Mouse (Mus musculus) hematopoietic stem cell, adult 5-6 weeks (primary cell): ENCODE measurements at regions not wholly inside any gene's neighbourhood (a gene's known extent, or its start where the extent isn't known, plus 50 kb on each side); places are given as distances from the start of the nearest gene placed in this dataset.

Experiments used
- ATAC-seq, 2 experiments: fragments of 125-278 bp in 1 of 2; replicated peaks in 1 of 2; 2 replicates each; pipeline ENCODE4 v1.8.0; 2016 to 2017; ENCODE audit warnings: inconsistent platforms in 2 of 2, mild to moderate bottlenecking in 2 of 2, moderate number of reproducible peaks in 2 of 2, low read depth in 1 of 2, moderate TSS enrichment in 1 of 2; ENCODE audit not compliant: low FRiP score in 2 of 2, poor library complexity in 2 of 2, severe bottlenecking in 2 of 2, insufficient read depth in 1 of 2, low TSS enrichment in 1 of 2

DNA sequence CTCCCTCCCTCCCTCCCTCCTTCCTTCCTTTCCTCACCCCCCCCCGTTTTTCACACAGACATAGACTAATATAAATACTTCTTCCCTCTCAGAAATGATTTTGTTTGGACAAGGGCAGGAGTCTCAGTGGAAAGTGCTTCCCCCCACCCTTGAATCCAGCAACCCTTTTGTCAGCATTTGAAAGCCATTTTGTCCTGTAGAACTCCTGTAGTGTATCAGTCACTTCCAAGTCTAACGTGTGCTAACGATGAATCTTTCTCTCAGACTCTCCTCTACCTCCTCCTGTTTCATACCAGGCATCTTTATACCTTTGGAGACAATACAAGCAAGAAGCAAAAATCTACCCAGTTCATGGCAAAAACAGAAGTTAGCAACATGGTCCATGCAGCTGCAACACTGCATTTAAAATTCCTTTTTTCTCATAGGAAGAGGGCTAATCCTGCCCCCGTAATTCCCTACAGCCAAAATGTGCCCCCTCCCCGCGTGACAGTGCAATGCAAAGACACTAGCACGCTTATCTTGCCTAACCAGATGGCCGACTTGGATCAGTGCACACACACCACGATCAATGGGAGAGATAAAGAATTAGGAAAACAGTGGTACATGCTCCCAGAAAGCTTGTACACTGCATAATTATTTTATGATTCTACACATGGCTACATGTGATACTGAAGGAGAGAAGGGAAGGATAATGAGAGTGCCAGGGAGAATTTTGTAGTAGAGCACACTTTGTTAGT lies 180.7 kb upstream of the Otx2 start:
- ATAC-seq, result no peak

DNA sequence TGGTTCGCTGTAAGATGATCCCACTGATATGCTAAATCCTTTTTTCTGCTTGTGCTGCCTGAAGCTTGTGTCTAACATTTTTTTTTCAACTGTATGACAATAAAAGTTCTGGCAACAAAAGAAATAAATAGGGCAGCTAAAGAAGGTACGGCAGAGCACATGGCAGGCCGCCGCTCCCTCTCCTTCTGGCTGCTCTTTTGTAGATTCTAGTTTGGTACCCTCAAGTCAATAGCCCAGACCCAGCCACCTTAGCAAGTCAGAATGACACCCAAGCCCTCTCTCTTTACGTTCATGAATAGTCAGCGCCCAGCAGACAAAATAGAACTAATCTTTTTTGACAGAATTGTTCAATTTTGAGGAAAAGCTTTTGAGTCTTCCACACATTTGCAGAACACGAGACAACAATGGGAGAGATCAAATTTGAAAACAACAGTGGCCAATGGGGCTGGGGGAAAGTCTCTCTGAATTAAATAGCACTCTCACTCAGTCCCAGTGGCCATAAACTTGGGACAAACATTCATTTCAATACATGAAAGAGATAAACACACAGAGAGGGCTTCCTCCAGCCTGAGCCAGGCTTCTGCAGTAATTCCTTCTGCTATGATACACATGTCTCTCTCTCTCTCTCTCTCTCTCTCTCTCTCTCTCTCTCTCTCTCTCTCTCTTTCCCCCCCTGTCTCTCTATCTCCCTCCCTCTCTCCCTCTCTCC lies 180.0 kb upstream of the Otx2 start:
- no peak for ATAC-seq

DNA sequence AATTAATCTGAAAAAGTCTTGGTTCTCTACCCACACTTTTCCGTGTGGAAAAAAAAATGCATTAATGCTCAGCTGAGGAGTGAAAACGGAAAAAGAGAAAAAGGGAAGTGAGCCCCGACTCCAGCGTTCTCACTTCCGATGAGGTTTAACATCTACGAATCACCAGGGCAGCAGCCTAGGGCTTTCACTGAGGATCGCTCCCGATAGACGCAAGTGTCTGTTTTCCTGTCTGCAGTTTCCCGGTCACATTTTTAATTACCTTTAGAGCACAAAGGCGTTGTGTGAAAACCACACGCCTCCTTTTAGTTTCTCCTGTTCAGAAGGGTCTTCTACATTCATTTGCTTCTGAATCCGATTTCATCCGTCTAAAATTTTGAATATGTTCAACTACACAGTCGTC lies 179.2 kb upstream of the Otx2 start:
- ATAC-seq, result peak; percentile 62 to 80

DNA sequence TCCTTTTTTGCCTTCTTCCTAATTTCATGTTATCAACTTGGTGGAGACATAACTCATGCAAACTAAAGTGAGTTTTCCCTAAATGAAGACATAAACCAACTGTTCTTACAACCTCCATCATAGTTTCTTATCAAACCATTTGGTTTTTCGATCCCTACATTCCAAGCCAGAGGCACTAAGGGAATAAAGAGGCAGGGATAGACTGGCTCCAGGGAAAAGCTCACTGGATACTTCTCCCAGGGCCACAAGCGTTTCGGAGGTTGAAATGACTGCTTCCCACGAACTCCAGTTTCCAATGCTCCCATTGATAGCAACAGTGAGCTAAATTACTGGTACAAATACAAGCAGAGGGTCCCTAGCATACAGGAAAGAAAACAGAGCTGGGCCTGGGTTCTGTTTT lies 178.4 kb upstream of the Otx2 start:
- ATAC-seq, result no peak

DNA sequence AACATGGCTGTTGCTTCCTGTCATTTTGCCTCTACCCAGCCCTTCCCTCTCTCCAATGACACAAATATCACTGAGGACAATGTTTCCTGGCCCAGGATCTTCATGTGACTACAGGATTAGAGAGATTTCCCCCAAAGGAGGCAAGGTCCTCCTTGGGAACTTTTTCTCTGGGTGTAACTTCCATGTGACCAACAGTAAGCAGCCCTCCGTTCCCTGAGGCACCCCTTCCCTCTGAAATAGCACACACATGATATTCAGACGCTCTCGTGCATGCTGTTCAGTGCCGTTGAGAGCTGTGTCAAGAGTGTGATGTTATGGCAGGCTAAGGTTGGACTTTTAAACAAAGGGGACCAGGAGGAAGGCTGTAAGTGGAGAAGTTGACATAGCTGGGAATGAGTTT lies 169.2 kb upstream of the Otx2 start:
- ATAC-seq, result no peak

DNA sequence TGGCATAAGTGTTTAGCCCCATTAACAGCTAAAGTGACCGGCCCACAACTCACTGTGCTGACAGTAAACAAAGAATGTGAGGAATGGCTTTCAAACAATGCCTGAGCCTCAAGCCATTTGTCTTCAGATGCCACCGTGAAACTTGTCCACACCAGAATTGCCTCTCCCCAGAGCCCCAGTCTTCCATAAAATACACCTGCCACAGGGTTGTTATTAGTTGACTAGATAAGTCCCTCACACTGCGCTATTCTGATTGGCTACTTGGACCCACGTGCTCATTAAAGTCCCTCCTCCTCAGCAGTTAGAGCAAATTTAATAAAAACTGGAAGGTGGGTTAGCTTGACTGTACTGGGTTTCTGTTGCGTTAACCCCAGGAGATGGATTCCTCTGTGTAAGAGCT lies 167.7 kb upstream of the Otx2 start:
- ATAC-seq, result no peak

DNA sequence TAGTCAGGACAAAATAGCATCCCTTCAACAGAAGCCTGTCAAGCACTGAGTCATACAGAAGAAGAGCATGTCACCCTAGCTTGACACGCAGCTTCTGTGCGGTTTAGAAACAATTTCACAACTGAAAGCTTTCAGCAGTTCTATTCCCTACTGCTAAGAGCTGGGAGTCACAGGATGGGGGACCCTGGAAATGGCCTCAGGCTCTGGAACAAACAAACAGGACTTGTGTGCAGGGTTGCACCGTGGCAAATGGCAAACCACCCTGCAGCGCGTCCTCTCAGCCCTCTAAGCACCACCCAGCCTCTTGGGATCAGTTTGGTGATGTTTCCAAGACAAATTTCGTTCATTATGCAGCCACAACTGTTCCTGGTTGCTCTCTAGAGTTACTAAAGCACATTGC lies 163.6 kb upstream of the Otx2 start:
- ATAC-seq, result no peak

DNA sequence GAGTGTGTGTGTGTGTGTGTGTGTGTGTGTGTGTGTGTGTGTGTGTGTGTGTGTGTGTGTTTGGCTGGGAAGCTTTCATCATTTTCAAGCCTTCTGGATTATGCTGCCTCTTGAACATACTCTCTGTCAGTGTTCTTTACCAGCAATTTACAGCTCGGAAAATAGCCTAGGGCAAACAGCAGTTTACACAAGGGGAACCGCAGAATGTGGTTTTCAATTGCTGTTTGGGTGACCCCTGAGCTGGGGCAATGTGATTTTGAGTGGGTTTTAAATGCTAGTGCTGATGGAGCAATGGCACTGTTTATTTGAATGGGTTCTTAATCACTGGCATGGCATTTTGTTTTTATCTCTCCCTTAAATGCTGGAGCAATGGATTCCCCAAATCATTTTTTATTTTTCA lies 162.5 kb upstream of the Otx2 start:
- ATAC-seq, result no peak

DNA sequence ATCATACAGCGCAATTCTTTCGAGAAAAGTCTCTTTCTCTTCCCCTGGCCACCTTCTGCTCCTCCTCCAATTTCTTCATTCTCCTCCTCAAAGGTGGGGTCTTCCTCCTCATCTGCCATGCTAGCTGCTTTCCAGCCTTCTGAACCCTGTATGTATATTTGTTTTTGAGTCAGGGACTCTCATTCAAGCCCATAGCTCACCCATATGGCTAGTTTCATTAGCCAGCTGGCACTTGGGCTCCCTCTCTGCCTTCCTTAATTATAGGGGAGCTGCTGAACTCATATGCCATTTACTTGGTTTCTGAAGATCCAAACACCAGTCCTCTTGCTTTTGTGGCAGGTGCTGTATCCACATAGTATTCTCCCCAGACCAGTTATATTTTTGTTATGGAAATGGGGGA lies 160.8 kb upstream of the Otx2 start:
- no peak for ATAC-seq

DNA sequence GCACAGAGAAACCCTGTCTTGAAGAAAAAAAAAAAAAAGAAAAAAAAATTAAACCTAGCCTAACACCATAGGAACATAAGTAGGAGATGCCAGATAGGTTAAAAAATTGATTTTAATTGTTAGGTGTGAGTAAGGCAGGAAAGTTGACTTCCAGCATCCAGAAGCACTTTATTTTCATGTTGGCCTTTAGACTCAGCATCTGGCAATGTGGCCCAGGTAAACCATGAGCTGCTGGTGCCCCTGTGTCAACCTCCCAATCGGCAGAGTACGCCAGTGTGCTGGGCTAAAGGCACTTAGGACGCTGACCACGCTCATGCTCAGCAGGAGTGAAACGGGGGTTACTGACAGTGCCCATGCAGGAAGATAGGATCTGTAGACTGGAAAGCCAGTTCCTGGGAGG lies 152.8 kb upstream of the Otx2 start:
- no peak for ATAC-seq

DNA sequence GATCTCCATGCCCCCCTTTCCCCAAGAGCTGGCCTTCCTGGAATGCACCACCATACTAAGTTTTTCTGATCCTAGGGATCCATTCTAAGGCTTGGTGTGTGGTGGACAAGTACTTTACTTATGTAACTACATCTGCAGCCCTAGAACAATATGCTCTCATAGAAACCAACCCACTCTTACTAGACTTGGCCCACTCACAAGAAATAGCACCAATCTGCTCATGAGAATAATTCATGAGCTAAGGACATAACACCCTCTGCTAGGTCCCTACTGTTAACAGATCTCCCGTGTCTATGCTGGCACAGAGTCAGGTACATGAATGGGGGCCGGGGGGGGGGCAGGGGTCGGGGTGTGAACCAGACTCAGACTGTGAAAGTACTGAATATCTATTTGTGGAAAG lies 150.8 kb upstream of the Otx2 start:
- ATAC-seq, result no peak

DNA sequence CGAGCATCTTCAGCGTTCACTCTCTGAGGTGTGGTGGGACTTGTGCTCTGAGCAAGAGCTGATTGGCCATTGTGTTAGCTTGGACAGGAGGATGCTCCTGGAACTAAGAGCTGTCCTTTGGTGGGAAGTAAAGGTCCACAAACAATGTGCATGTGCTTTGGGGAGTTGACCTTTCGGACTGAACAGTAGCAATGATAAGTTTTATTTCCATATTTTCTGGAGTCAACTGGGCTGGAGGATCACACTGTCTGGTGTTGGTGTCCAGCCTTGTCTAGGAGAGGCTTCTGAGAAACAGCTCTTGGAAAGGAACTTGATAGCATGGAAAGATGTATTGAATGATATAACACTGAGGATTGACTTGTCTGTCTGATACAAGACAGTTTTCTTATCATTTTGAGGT lies 142.3 kb upstream of the Otx2 start:
- ATAC-seq, result no peak

DNA sequence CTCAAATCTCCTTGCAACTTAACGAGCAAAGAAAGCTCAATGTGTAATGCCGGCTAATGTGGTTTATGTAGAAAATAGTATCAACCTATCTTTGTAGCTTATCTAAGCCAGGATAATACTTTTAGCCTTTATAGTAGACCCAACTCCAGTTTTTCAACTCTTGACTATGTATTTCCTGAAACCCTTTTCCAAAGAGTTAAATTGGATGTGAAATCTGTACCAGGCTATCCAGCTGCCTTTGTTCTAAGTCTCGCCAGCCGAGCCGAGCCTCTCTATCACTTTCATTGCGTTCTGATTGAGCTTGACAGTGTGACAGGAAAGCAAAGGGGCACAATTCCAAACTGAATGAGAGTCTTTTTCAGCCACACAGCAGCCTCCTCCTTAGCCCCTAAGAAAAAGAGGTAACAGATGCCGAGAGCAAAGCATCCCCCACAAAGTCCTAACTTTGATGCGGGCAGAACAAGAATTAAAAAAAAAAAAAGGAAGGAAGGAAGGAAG lies 141.7 kb upstream of the Otx2 start:
- ATAC-seq, result no peak

DNA sequence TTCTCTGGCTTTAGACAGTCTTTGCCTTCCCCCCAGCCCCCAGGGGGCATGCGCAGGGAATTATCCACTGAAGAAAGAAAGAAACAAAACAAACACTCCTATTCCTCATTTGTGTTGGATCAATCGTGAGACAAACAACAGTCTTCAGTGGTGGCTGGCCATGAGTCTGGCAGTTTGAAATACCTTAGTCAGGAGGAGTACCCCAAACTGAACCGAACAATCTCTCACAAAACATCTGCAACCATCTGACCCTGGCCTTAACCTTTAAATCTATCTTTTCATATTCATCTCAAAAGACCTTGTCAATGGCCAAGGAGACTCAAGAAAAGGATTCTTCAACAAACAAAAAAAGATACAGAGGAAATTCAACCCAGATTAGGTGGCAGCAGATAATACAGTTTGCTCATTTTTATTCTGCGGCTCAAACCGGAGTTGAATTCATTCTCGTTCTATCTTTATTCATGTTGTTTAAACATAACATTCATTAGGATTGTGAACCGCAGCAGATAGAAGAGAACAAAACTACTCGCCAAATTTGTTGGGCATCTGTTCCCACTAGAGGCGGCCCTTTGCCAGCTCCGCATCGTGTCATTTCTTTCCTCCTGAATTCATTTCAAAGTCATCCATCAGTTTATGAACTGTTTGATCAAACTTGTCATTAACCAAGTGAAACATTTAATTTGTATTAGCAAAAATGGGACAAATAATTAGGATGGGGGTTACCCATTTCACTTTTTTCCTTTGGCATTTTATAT lies 139.3 kb upstream of the Otx2 start:
- no peak for ATAC-seq

DNA sequence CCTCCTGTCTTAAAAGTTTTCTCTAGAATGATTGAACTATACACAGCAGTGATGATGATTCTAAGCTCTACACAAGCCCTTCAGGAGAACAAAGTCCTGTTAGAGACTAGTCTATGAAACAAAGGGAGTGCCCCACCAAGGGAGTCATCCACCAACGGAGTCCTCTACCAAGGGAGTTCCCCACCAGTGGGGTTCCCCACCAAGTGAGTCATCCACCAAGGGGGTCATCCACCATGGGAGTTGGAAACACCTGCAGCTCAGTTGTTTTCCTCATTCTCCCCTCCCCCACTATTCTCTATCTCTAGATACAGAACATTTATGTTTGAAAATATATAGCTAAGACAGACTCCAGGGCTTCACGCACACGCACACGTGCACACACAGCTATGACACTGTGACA lies 130.5 kb upstream of the Otx2 start:
- no peak for ATAC-seq

DNA sequence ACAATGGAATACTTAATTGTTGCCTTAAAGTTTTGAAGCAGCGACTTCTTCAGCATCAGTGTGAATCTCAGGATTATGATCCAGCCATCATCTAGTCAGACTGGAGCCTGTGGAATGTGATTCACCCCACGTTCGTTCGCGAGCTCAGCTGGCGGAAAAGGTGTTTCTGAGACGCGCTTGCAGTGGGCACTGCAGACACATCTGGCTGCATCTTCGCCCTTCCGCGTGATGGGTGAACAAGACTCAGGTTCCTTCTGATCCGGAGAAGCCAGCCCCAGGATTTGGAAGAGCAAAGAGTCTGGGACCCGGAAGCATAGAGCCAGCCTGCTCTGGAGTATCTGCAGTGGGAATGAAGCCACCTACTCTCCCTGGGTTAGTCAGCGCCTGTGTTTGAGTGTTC lies 127.7 kb upstream of the Otx2 start:
- ATAC-seq, result no peak

DNA sequence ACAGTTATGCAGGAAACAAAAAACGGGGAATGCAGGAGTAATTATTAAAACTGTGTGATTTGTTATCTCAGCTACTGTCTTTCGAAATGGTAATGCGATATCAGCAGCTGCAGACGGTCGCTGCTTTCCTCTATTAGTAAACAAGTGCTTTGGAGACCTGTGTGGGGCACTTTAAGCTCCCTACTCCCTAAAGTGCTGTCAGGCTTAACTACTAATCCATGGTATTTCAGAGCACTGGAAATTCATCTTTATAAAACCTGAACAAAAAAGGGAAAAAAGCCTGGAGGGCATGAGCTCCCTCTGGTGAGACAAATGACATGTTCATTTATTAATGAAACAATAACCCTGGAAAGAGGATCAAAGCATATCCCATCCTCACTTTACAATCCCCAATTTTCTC lies 127.2 kb upstream of the Otx2 start:
- ATAC-seq, result no peak

DNA sequence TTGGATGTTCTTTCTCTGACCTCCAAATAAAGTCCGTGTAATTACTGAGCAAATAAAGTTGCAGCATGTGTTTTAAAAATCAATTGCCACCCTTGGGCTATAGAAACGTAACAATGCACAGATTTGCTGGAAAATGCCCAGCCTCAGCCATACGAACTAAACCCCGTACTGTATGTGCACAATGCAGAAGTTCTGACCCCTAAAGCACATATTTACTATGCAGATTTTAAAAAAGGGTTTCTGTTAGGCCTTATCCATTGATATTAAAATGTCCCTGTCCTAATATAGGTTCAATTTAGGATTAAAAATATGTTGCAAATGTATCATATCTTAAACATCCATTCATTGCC lies 126.5 kb upstream of the Otx2 start:
- no peak for ATAC-seq
